Mouse (Mus musculus): ENCODE measurements around the gene Gnb5. TPM values are rescaled to one million over a fixed set of nuclear protein-coding genes. Genes with fewer than 3 reads are reported as not detected.

Gene Gnb5
- polyA plus RNA-seq, 1 experiment from 2014 or later: 24.0 TPM

GRCm38 (mm10) chr9:75368779-75369178, 62.7 kb downstream of the Gnb5 start:
- H3K36me3 ChIP-seq (replicated peaks): no peaks in the 10 kb centered on the region
- H3K9me3 ChIP-seq: no peaks in the 10 kb centered on the region
- H3K27ac ChIP-seq: no peak overlapping the region
- no peak overlapping the region for H3K4me3 ChIP-seq
- no peaks in the 10 kb centered on the region for H3K27me3 ChIP-seq (ENCODE audit: poor library complexity, severe bottlenecking)
- WGBS: 89% methylated on average over 3 of the region's 3 CpGs
- DNase-seq (ENCODE audit: extremely low spot score, low spot score): no peak
- no peaks in the 10 kb centered on the region for H3K4me1 ChIP-seq

- Histone ChIP-seq H3K27me3 (ENCODE audit: poor library complexity, severe bottlenecking) (no peaks in the 10 kb centered on the region), H3K36me3 (replicated peaks) (no peaks in the 10 kb centered on the region; the same call in 1 of the 2 replicates), H3K4me1 (no peaks in the 10 kb centered on the region), H3K4me3 (no peak overlapping the region), H3K27ac (no peak overlapping the region), H3K9me3 (peaks cover 8% of the 10 kb centered on the region; the same call in 1 of the 2 replicates)
- WGBS: 96% methylated on average over 9 of the region's 9 CpGs
- DNase-seq (ENCODE audit: extremely low spot score, low spot score): no peak
Observed at GRCm38 (mm10) chr9:75375606-75376005, 69.5 kb downstream of the Gnb5 start.

GRCm38 (mm10) chr9:75376428-75376827, 70.3 kb downstream of the Gnb5 start:
- H3K27ac ChIP-seq: no peak overlapping the region
- WGBS: 76% methylated on average over 1 of the region's 1 CpGs
- H3K9me3 ChIP-seq: peaks cover 8% of the 10 kb centered on the region; the same call in 1 of the 2 replicates
- H3K27me3 ChIP-seq (ENCODE audit: poor library complexity, severe bottlenecking): no peaks in the 10 kb centered on the region
- no peak overlapping the region for H3K4me3 ChIP-seq
- no peaks in the 10 kb centered on the region for H3K4me1 ChIP-seq
- DNase-seq (ENCODE audit: extremely low spot score, low spot score): no peak
- H3K36me3 ChIP-seq (replicated peaks): no peaks in the 10 kb centered on the region; the same call in 1 of the 2 replicates

- DNase-seq (ENCODE audit: extremely low spot score, low spot score): no peak
- 86% methylated on average over 2 of the region's 2 CpGs for WGBS
- H3K4me1 ChIP-seq: no peaks in the 10 kb centered on the region
- no peaks in the 10 kb centered on the region for H3K27me3 ChIP-seq (ENCODE audit: poor library complexity, severe bottlenecking)
- H3K27ac ChIP-seq: no peak overlapping the region
- no peak overlapping the region for H3K4me3 ChIP-seq
- H3K9me3 ChIP-seq: peaks cover 8% of the 10 kb centered on the region; the same call in 1 of the 2 replicates
- H3K36me3 ChIP-seq (replicated peaks): peaks cover under 1% of the 10 kb centered on the region; the same call in 1 of the 2 replicates
Observed at GRCm38 (mm10) chr9:75378774-75379173, 72.7 kb downstream of the Gnb5 start.

GRCm38 (mm10) chr9:75382825-75383224, 76.7 kb downstream of the Gnb5 start:
- Histone ChIP-seq H3K4me1 (no peaks in the 10 kb centered on the region), H3K36me3 (replicated peaks) (peaks cover 32% of the 10 kb centered on the region), H3K4me3 (no peak overlapping the region), H3K27ac (no peak overlapping the region), H3K27me3 (ENCODE audit: poor library complexity, severe bottlenecking) (no peaks in the 10 kb centered on the region), H3K9me3 (no peaks in the 10 kb centered on the region)
- 91% methylated on average over 14 of the region's 14 CpGs for WGBS
- no peak for DNase-seq (ENCODE audit: extremely low spot score, low spot score)

- H3K36me3 ChIP-seq (replicated peaks): peaks cover 39% of the 10 kb centered on the region
Observed at GRCm38 (mm10) chr9:75383785-75384184, 77.7 kb downstream of the Gnb5 start.

GRCm38 (mm10) chr9:75384337-75384962, 78.4 kb downstream of the Gnb5 start:
- H3K4me3 ChIP-seq: no peak overlapping the region
- no peak for DNase-seq (ENCODE audit: extremely low spot score, low spot score)
- H3K27ac ChIP-seq: no peak overlapping the region
- no peaks in the 10 kb centered on the region for H3K27me3 ChIP-seq (ENCODE audit: poor library complexity, severe bottlenecking)
- H3K36me3 ChIP-seq (replicated peaks): peaks cover 45% of the 10 kb centered on the region
- no peaks in the 10 kb centered on the region for H3K4me1 ChIP-seq
- H3K9me3 ChIP-seq: no peaks in the 10 kb centered on the region
- WGBS: 86% methylated on average over 3 of the region's 3 CpGs

More at GRCm38 (mm10) chr9:75383785-75384184, 77.7 kb downstream of the Gnb5 start:
- WGBS: 81% methylated on average over 9 of the region's 9 CpGs
- DNase-seq (ENCODE audit: extremely low spot score, low spot score): no peak
- Histone ChIP-seq H3K4me3 (no peak overlapping the region), H3K27ac (no peak overlapping the region), H3K27me3 (ENCODE audit: poor library complexity, severe bottlenecking) (no peaks in the 10 kb centered on the region), H3K9me3 (no peaks in the 10 kb centered on the region), H3K4me1 (no peaks in the 10 kb centered on the region)

GRCm38 (mm10) chr9:75385218-75385974, 79.3 kb downstream of the Gnb5 start:
- H3K4me1 ChIP-seq: no peaks in the 10 kb centered on the region
- no peaks in the 10 kb centered on the region for H3K9me3 ChIP-seq
- no peak overlapping the region for H3K27ac ChIP-seq
- H3K4me3 ChIP-seq: no peak overlapping the region
- peaks cover 55% of the 10 kb centered on the region for H3K36me3 ChIP-seq (replicated peaks)
- 86% methylated on average over 9 of the region's 9 CpGs for WGBS
- DNase-seq (ENCODE audit: extremely low spot score, low spot score): no peak
- no peaks in the 10 kb centered on the region for H3K27me3 ChIP-seq (ENCODE audit: poor library complexity, severe bottlenecking)

- Histone ChIP-seq H3K36me3 (replicated peaks) (peaks cover 100% of the 10 kb centered on the region), H3K4me3 (no peak overlapping the region), H3K9me3 (no peaks in the 10 kb centered on the region), H3K27me3 (ENCODE audit: poor library complexity, severe bottlenecking) (no peaks in the 10 kb centered on the region), H3K27ac (no peak overlapping the region), H3K4me1 (no peaks in the 10 kb centered on the region)
- no peak for DNase-seq (ENCODE audit: extremely low spot score, low spot score)
- WGBS: 85% methylated on average over 12 of the region's 12 CpGs
Observed at GRCm38 (mm10) chr9:75393251-75393650, 87.2 kb downstream of the Gnb5 start.

Other genes with a start within 250 kb of the Gnb5 start
- gene Myo5a, start 235.3 kb upstream of the Gnb5 start, polyA plus RNA-seq (2016; fragmentation: Nextera tagmentation; extraction: Ambion mirVana): 22.8 and 24.5 TPM in 2 replicates
- gene Myo5c, start 74.3 kb upstream of the Gnb5 start, polyA plus RNA-seq (2016; fragmentation: Nextera tagmentation; extraction: Ambion mirVana): 0.61 and 1.1 TPM in 2 replicates
- not detected in 2 replicates for gene Bcl2l10, start 41.5 kb downstream of the Gnb5 start, polyA plus RNA-seq (2016; fragmentation: Nextera tagmentation; extraction: Ambion mirVana)
- 132 and 144 TPM in 2 replicates for gene Mapk6, start 103.7 kb downstream of the Gnb5 start, polyA plus RNA-seq (2016; fragmentation: Nextera tagmentation; extraction: Ambion mirVana)
- 56.8 and 59.6 TPM in 2 replicates for gene Leo1, start 135.2 kb downstream of the Gnb5 start, polyA plus RNA-seq (2016; fragmentation: Nextera tagmentation; extraction: Ambion mirVana)

Data from forebrain, embryonic 10.5 days (tissue).